In genomic region chr6:117604834-117605233, GRCm38 (mm10) we compare ENCODE assay signal across 20 mouse cellular contexts.
DNase-seq lines count a peak whose midpoint lies in the region; ATAC-seq and TF ChIP-seq lines count a peak whose summit lies in the region.
"Had no signal": no experiment of that assay in that cellular context is flagged by ENCODE, and none has a peak within 500 bp of the region (broad histone marks: within the 10 kb centered on the region; RNA-seq: fewer than 3 reads in every experiment).

No protein-coding gene starts in this region.

- no peak for DNase-seq in heart, adult 18-20 months
- peak; percentile 40 for DNase-seq in kidney, adult 2 months
- DNase-seq in kidney, postnatal 4 days = no peak
- DNase-seq in midbrain, embryonic 10.5 days (ENCODE audit: low spot score) = peak; percentile 3
- DNase-seq in limb, embryonic 11.5 days (ENCODE audit: low spot score) = peak; percentile 9
- DNase-seq in Muller cell, postnatal 12 days (ENCODE audit: inconsistent ontology term) = no peak
- DNase-seq: cerebellum, adult 9-10 months; gastrocnemius, adult 2 months; layer of hippocampus, postnatal 36 days; spleen, adult 18-20 months; thymus, adult 2 months had no signal

- ATAC-seq in heart, embryonic 12.5 days (ENCODE audit: insufficient number of reproducible peaks, low FRiP score) = no peak
- ATAC-seq in midbrain, embryonic 15.5 days (replicated peaks) = no peak
- ATAC-seq in limb, embryonic 11.5 days (ENCODE audit: insufficient number of reproducible peaks, low FRiP score, low TSS enrichment, low read depth) = no peak
- ATAC-seq: CD4-positive, CD25-positive, alpha-beta regulatory T cell, adult 4 months; hindbrain, embryonic 16.5 days; lung, postnatal 0 days had no signal

- no peak for TF ChIP-seq POLR2A in kidney, adult 2 months (IDR thresholded peaks at IDR 0.05; ENCODE audit: low read depth, low read length)

- H3K36me3 ChIP-seq in heart, embryonic 12.5 days = no peaks in the 10 kb centered on the region
- no peaks in the 10 kb centered on the region for H3K36me3 ChIP-seq in kidney, adult 2 months (ENCODE audit: control insufficient read depth, insufficient read depth, low read length)
- no peaks in the 10 kb centered on the region for H3K36me3 ChIP-seq in midbrain, embryonic 10.5 days
- H3K36me3 ChIP-seq in midbrain, embryonic 15.5 days (replicated peaks) = no peaks in the 10 kb centered on the region
- no peaks in the 10 kb centered on the region for H3K36me3 ChIP-seq in limb, embryonic 11.5 days (ENCODE audit: control insufficient read depth, insufficient read depth, low read length)
- H3K36me3 ChIP-seq: embryonic facial prominence, embryonic 13.5 days; G1E; neural tube, embryonic 12.5 days had no signal

- peaks cover 10% of the 10 kb centered on the region for H3K9me3 ChIP-seq in heart, embryonic 12.5 days (replicated peaks)
- H3K9me3 ChIP-seq in midbrain, embryonic 10.5 days (replicated peaks) = peaks cover 8% of the 10 kb centered on the region; the same call in 1 of the 2 replicates
- no peaks in the 10 kb centered on the region; the same call in 1 of the 2 replicates for H3K9me3 ChIP-seq in midbrain, embryonic 15.5 days
- 0 out of 2 replicates have a peak, but pooled peaks cover 3% of the 10 kb centered on the region for H3K9me3 ChIP-seq in limb, embryonic 11.5 days (ENCODE audit: control insufficient read depth, low read length)
- H3K9me3 ChIP-seq: embryonic facial prominence, embryonic 13.5 days had no signal

- peaks cover 26% of the 10 kb centered on the region for H3K27me3 ChIP-seq in heart, embryonic 12.5 days (replicated peaks)
- no peaks in the 10 kb centered on the region for H3K27me3 ChIP-seq in kidney, adult 2 months (replicated peaks; ENCODE audit: control insufficient read depth, insufficient read depth, low read length)
- H3K27me3 ChIP-seq in midbrain, embryonic 10.5 days (ENCODE audit: low read depth, poor library complexity, severe bottlenecking) = no peaks in the 10 kb centered on the region
- H3K27me3 ChIP-seq in midbrain, embryonic 15.5 days (replicated peaks) = no peaks in the 10 kb centered on the region
- H3K27me3 ChIP-seq in limb, embryonic 11.5 days (ENCODE audit: control insufficient read depth, insufficient read depth, low read length) = no peaks in the 10 kb centered on the region
- H3K27me3 ChIP-seq: embryonic facial prominence, embryonic 13.5 days; neural tube, embryonic 12.5 days had no signal

- H3K4me3 ChIP-seq in heart, embryonic 12.5 days = no peak overlapping the region
- no peak overlapping the region for H3K4me3 ChIP-seq in kidney, adult 2 months (ENCODE audit: insufficient read depth, low read depth, low read length)
- H3K4me3 ChIP-seq in midbrain, embryonic 10.5 days = no peak overlapping the region
- no peak overlapping the region for H3K4me3 ChIP-seq in midbrain, embryonic 15.5 days
- no peak overlapping the region for H3K4me3 ChIP-seq in limb, embryonic 11.5 days (ENCODE audit: low read depth, low read length)
- H3K4me3 ChIP-seq: embryonic facial prominence, embryonic 13.5 days; gastrocnemius, adult 2 months; neural tube, embryonic 12.5 days had no signal

- no peak overlapping the region for H3K9ac ChIP-seq in heart, embryonic 12.5 days
- H3K9ac ChIP-seq in midbrain, embryonic 15.5 days = no peak overlapping the region
- H3K9ac ChIP-seq in limb, embryonic 11.5 days (ENCODE audit: low read length) = no peak overlapping the region
- H3K9ac ChIP-seq: embryonic facial prominence, embryonic 13.5 days; liver, embryonic 14.5 days; neural tube, embryonic 12.5 days had no signal

- peak overlapping the region; percentile 43 for H3K4me2 ChIP-seq in heart, embryonic 12.5 days
- no peak overlapping the region for H3K4me2 ChIP-seq in midbrain, embryonic 15.5 days
- no peak overlapping the region for H3K4me2 ChIP-seq in limb, embryonic 11.5 days (ENCODE audit: low read depth, severe bottlenecking)
- H3K4me2 ChIP-seq: embryonic facial prominence, embryonic 13.5 days; neural tube, embryonic 12.5 days had no signal

- WGBS in heart, embryonic 12.5 days = 22% methylated on average over 2 of the region's 2 CpGs
- 59% methylated on average over 2 of the region's 2 CpGs for WGBS in kidney, adult 2 months
- WGBS in midbrain, embryonic 10.5 days = 84% methylated on average over 2 of the region's 2 CpGs
- 93% methylated on average over 2 of the region's 2 CpGs for whole genome bisulfite sequencing in midbrain, embryonic 15.5 days
- WGBS in limb, embryonic 11.5 days = 82% methylated on average over 2 of the region's 2 CpGs

- TF ChIP-seq CTCF in kidney, adult 2 months (conservative IDR thresholded peaks at IDR 0.05; ENCODE audit: insufficient read depth, insufficient read length, low read depth, low read length) = no peak

- H3K27ac ChIP-seq in heart, embryonic 12.5 days (ENCODE audit: poor library complexity, severe bottlenecking) = peak overlapping the region; percentile 76
- no peak overlapping the region for H3K27ac ChIP-seq in kidney, adult 2 months (ENCODE audit: insufficient read depth, low read depth, low read length)
- no peak overlapping the region for H3K27ac ChIP-seq in midbrain, embryonic 10.5 days (replicated peaks)
- no peak overlapping the region for H3K27ac ChIP-seq in midbrain, embryonic 15.5 days
- no peak overlapping the region for H3K27ac ChIP-seq in limb, embryonic 11.5 days (replicated peaks; ENCODE audit: low read depth, low read length)
- H3K27ac ChIP-seq: embryonic facial prominence, embryonic 13.5 days; liver, embryonic 14.5 days; neural tube, embryonic 12.5 days had no signal

- H3K4me1 ChIP-seq in heart, embryonic 12.5 days (replicated peaks) = peaks cover 33% of the 10 kb centered on the region
- no peaks in the 10 kb centered on the region for H3K4me1 ChIP-seq in kidney, adult 2 months (ENCODE audit: control insufficient read depth, insufficient read depth, low read length)
- H3K4me1 ChIP-seq in midbrain, embryonic 10.5 days = no peaks in the 10 kb centered on the region
- H3K4me1 ChIP-seq in midbrain, embryonic 15.5 days = no peaks in the 10 kb centered on the region
- peaks cover 6% of the 10 kb centered on the region for H3K4me1 ChIP-seq in limb, embryonic 11.5 days (ENCODE audit: control insufficient read depth, insufficient read depth, low read length)
- H3K4me1 ChIP-seq: neural tube, embryonic 12.5 days had no signal

Comparison
In these comparisons a context has a peak if more than half of its experiments do, and no peak if none do; other contexts are left out.
1. DNase-seq: peak in kidney, adult 2 months (single experiment), midbrain, embryonic 10.5 days (single experiment) and limb, embryonic 11.5 days (single experiment); none in heart, adult 18-20 months (0 of 2), kidney, postnatal 4 days (0 of 2) and Muller cell, postnatal 12 days (single experiment).